In the genomic region with DNA sequence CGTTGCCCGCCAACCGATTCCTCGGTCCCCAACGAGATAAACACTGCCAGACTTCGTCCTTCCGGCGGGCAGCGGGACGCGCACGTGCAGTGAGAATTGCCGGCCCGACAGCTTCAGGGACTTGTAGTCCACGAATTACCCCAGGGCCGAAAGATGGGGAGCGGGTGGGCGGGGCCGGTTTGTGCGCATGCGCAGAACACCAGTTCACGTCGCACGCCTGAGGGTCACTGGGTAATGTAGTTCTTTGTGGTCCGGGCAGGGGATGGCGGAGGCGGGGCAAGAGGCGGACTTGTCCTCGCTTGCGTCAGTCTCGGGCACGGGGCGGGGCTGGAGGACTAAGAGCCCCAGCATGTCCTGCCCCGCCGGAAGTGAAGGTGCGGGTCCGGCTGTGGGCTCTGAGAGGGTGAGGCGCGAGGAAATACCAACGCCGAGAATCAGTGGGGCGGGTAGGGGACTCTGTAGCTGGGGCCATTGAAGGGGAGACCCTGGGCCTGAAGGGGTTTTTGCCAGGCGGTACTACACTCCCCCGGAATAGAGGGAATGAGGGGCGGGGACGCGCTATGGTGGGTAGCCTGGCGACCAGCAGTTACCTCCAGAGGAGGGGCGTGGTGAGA, we compare ENCODE assay signal across 8 mouse cellular contexts. TPM values are rescaled to one million over a fixed set of nuclear protein-coding genes. Genes with fewer than 3 reads are reported as not detected.
A peak's percentile ranks its signal among the peaks of the same experiment; 100 is the strongest.
DNase-seq lines count a peak whose midpoint lies in the region; ATAC-seq and TF ChIP-seq lines count a peak whose summit lies in the region.

A gene (minus strand): TSS at position 155 of the 614 bp plus-strand sequence.

- no peaks in the 10 kb centered on the region for H3K9me3 ChIP-seq in megakaryocyte, embryonic 14.5 days

- H3K36me3 ChIP-seq in megakaryocyte, embryonic 14.5 days (replicated peaks; ENCODE audit: low read length) = peaks cover 76% of the 10 kb centered on the region

- no peak within 1 kb of the TSS for H3K27ac ChIP-seq in cortical plate, adult 2 months (ENCODE audit: insufficient read depth, low read length)

- no peaks in the 10 kb centered on the region for H3K27me3 ChIP-seq in megakaryocyte, embryonic 14.5 days (replicated peaks)

- TF ChIP-seq POLR2A in cortical plate, adult 2 months (IDR thresholded peaks at IDR 0.05; ENCODE audit: extremely low read depth, insufficient read depth, low read length) = peak; percentile 53

- peak within 1 kb of the TSS; percentile 89 for H3K4me3 ChIP-seq in cortical plate, adult 2 months (ENCODE audit: insufficient read depth, low read length)
- H3K4me3 ChIP-seq in megakaryocyte, embryonic 14.5 days (replicated peaks) = peak within 1 kb of the TSS; percentile 95

- no peak for TF ChIP-seq CTCF in cortical plate, adult 2 months (IDR thresholded peaks at IDR 0.05; ENCODE audit: extremely low read depth, insufficient read depth, low read length)

- peak; percentile 94 to 97 for DNase-seq in gastrocnemius, adult 8-10 months (ENCODE audit: low spot score in 2 of 2)
- DNase-seq in hindlimb bud, embryonic 11.5 days (ENCODE audit: extremely low spot score, low read depth, low spot score) = peak; percentile 83
- peak; percentile 85 to 98 for DNase-seq in left cerebral cortex, adult 8-10 months (ENCODE audit: low spot score in 2 of 2)
- peak; percentile 98 to 99 for DNase-seq in right cerebral cortex, postnatal 10 days (ENCODE audit: low spot score in 2 of 2)
- DNase-seq in urinary bladder, postnatal 25 days (ENCODE audit: low spot score) = peak; percentile 94

- peaks cover 3% of the 10 kb centered on the region; the same call in 1 of the 2 replicates for H3K4me1 ChIP-seq in cortical plate, adult 2 months (ENCODE audit: control insufficient read depth, insufficient read depth, low read length)
- peaks cover 57% of the 10 kb centered on the region for H3K4me1 ChIP-seq in megakaryocyte, embryonic 14.5 days

- ATAC-seq in activated CD4-positive, CD25-positive, alpha-beta regulatory T cell, adult 4 months = peak; percentile 98

RNA-seq across cellular contexts. Expression of the gene that starts here (rescaled TPM):
- polyA plus RNA-seq in activated CD4-positive, CD25-positive, alpha-beta regulatory T cell, adult 4 months (2017; shearing (Covaris generic)) = 10 to 100 TPM; 22.0 to 28.7 TPM
- 254 and 268 TPM in 2 replicates for polyA plus RNA-seq in cortical plate, adult 2 months (2012; rRNA removed)
- total RNA-seq in gastrocnemius, adult 8-10 months (2022) = 10 to 100 TPM; 61.0 to 83.8 (median 75.5) TPM
- total RNA-seq in left cerebral cortex, adult 8-10 months (2022) = 100 to 1,000 TPM; 175 to 193 (median 189) TPM
- 322 and 388 TPM in 2 replicates for polyA plus RNA-seq in megakaryocyte, embryonic 14.5 days (2012; ENCODE audit: insufficient read depth, low replicate concordance)
